Mouse (Mus musculus) MEL (cell line): Measurements from ENCODE around the gene Cdkl2. TPM values are rescaled to one million over a fixed set of nuclear protein-coding genes. Genes with fewer than 3 reads are reported as not detected.

Experiments used
- DNase-seq: peaks from one replicate; pipeline ENCODE4 v3.0.0; 2011; ENCODE audit warnings: low read depth, low spot score
- H3K27ac ChIP-seq: 2 replicates; pipeline ENCODE4 v1.5.1; 2012; ENCODE audit warnings: low read depth, mild to moderate bottlenecking, control low read depth, low read length, moderate library complexity; ENCODE audit not compliant: control insufficient read depth
- H3K27me3 ChIP-seq, 2 experiments: fragments of 150-350 bp in 1 of 2; sonication (generic) in 1 of 2; 2 replicates each; pipeline ENCODE4 v1.6.1; 2012; ENCODE audit warnings: low read length in 2 of 2, mild to moderate bottlenecking in 2 of 2, improper control_type of control experiment in 1 of 2, moderate library complexity in 1 of 2; ENCODE audit not compliant: insufficient read depth in 2 of 2, control insufficient read depth in 1 of 2
- H3K36me3 ChIP-seq, 2 experiments: 2 replicates each; pipeline ENCODE4 v1.6.1; 2012 to 2014; ENCODE audit warnings: low read length in 2 of 2, improper control_type of control experiment in 1 of 2, inconsistent platforms in 1 of 2, mild to moderate bottlenecking in 1 of 2; ENCODE audit not compliant: insufficient read depth in 2 of 2, control insufficient read depth in 1 of 2
- H3K4me1 ChIP-seq, 2 experiments: fragments of 150-350 bp in 1 of 2; sonication (generic) in 1 of 2; 2 replicates each; pipeline ENCODE4 v1.6.1; 2012; ENCODE audit warnings: low read length in 2 of 2, improper control_type of control experiment in 1 of 2, mild to moderate bottlenecking in 1 of 2; ENCODE audit not compliant: insufficient read depth in 2 of 2, control insufficient read depth in 1 of 2
- H3K4me3 ChIP-seq, 2 experiments: fragments of 150-350 bp in 1 of 2; sonication (generic) in 1 of 2; 2 replicates each; pipeline ENCODE4 v1.5.1; 2012; ENCODE audit warnings: low read depth in 2 of 2, low read length in 2 of 2, mild to moderate bottlenecking in 2 of 2, moderate library complexity in 2 of 2, control low read depth in 1 of 2, improper control_type of control experiment in 1 of 2; ENCODE audit not compliant: control insufficient read depth in 1 of 2, insufficient read depth in 1 of 2
- H3K79me2 ChIP-seq: 2 replicates; pipeline ENCODE4 v1.6.1; 2012; ENCODE audit warnings: mild to moderate bottlenecking, low read length, moderate library complexity; ENCODE audit not compliant: control insufficient read depth, poor library complexity, insufficient read depth
- H3K9ac ChIP-seq: 2 replicates; pipeline ENCODE4 v1.6.1; 2012; ENCODE audit warnings: low read depth, mild to moderate bottlenecking, control low read depth, low read length, moderate library complexity; ENCODE audit not compliant: control insufficient read depth, poor library complexity, severe bottlenecking
- H3K9me3 ChIP-seq: fragments of 150-350 bp; sonication (generic); replicated peaks from 2 replicates; pipeline ENCODE4 v1.6.1; 2012; ENCODE audit warnings: mild to moderate bottlenecking, low read length, improper control_type of control experiment, moderate library complexity; ENCODE audit not compliant: insufficient read depth
- BHLHE40 ChIP-seq: IDR thresholded peaks from 2 replicates; pipeline ENCODE4 v1.6.1; 2012; ENCODE audit warnings: low read depth, mild to moderate bottlenecking, inconsistent platforms, low read length, improper control_type of control experiment, borderline replicate concordance
- CHD2 ChIP-seq: IDR thresholded peaks from 2 replicates; pipeline ENCODE4 v1.6.1; 2011; ENCODE audit warnings: low read length, improper control_type of control experiment
- CTCF ChIP-seq, 3 experiments: IDR thresholded peaks in 2 of 3; conservative IDR thresholded peaks in 1 of 3; 2 replicates each; pipeline ENCODE4 v1.5.1; 2011 to 2012; ENCODE audit warnings: low read length in 3 of 3, low read depth in 2 of 3, mild to moderate bottlenecking in 2 of 3, improper control_type of control experiment in 1 of 3, inconsistent platforms in 1 of 3, mixed read lengths in 1 of 3, moderate library complexity in 1 of 3; ENCODE audit not compliant: control insufficient read depth in 1 of 3, insufficient read depth in 1 of 3, poor library complexity in 1 of 3, severe bottlenecking in 1 of 3
- E2F4 ChIP-seq: IDR thresholded peaks from 2 replicates; pipeline ENCODE4 v1.6.1; 2011; ENCODE audit warnings: low read depth, low read length, improper control_type of control experiment, borderline replicate concordance
- EP300 ChIP-seq, 2 experiments: IDR thresholded peaks; 2 replicates each; pipeline ENCODE4 v1.6.1; 2011; ENCODE audit warnings: improper control_type of control experiment in 2 of 2, low read length in 2 of 2, low read depth in 1 of 2, mild to moderate bottlenecking in 1 of 2
- GATA1 ChIP-seq: IDR thresholded peaks from 2 replicates; pipeline ENCODE4 v1.6.1; 2011; ENCODE audit warnings: low read depth, low read length, improper control_type of control experiment
- MAFK ChIP-seq: IDR thresholded peaks from 2 replicates; pipeline ENCODE4 v1.6.1; 2011; ENCODE audit warnings: low read depth, mild to moderate bottlenecking, low read length, improper control_type of control experiment, borderline replicate concordance
- MAX ChIP-seq: IDR thresholded peaks from 2 replicates; pipeline ENCODE4 v1.6.1; 2011; ENCODE audit warnings: low read length, improper control_type of control experiment
- MAZ ChIP-seq: IDR thresholded peaks from 2 replicates; pipeline ENCODE4 v1.6.1; 2012; ENCODE audit warnings: low read depth, mild to moderate bottlenecking, inconsistent platforms, low read length, improper control_type of control experiment
- MEF2A ChIP-seq: IDR thresholded peaks from 2 replicates; pipeline ENCODE4 v1.6.1; 2014; ENCODE audit warnings: low read depth, mild to moderate bottlenecking, inconsistent platforms, low read length, improper control_type of control experiment; ENCODE audit not compliant: poor library complexity, insufficient replicate concordance, severe bottlenecking; ENCODE audit errors: extremely low read depth
- MXI1 ChIP-seq: IDR thresholded peaks from 2 replicates; pipeline ENCODE4 v1.6.1; 2011; ENCODE audit warnings: mild to moderate bottlenecking, low read depth, low read length, improper control_type of control experiment
- MYC ChIP-seq: IDR thresholded peaks from 2 replicates; pipeline ENCODE4 v1.6.1; 2011; ENCODE audit warnings: low read depth, mild to moderate bottlenecking, low read length, improper control_type of control experiment, moderate library complexity
- NELFE ChIP-seq: IDR thresholded peaks from 2 replicates; pipeline ENCODE4 v1.6.1; 2011; ENCODE audit warnings: low read depth, low read length, improper control_type of control experiment
- NRF1 ChIP-seq: IDR thresholded peaks from 2 replicates; pipeline ENCODE4 v1.6.1; 2014; ENCODE audit warnings: low read depth, mild to moderate bottlenecking, inconsistent platforms, low read length, improper control_type of control experiment, moderate library complexity; ENCODE audit not compliant: poor library complexity, insufficient read depth, severe bottlenecking
- POLR2AphosphoS5 ChIP-seq: IDR thresholded peaks from 2 replicates; pipeline ENCODE4 v1.6.1; 2012; ENCODE audit warnings: low read depth, borderline replicate concordance, mild to moderate bottlenecking, inconsistent platforms, low read length, moderate library complexity, mixed read lengths
- RAD21 ChIP-seq: IDR thresholded peaks from 2 replicates; pipeline ENCODE4 v1.6.1; 2011; ENCODE audit warnings: mild to moderate bottlenecking, low read depth, low read length, improper control_type of control experiment
- RCOR1 ChIP-seq: IDR thresholded peaks from 2 replicates; pipeline ENCODE4 v1.6.1; 2012; ENCODE audit warnings: low read depth, mild to moderate bottlenecking, inconsistent platforms, low read length, improper control_type of control experiment
- SIN3A ChIP-seq: IDR thresholded peaks from 2 replicates; pipeline ENCODE4 v1.6.1; 2012; ENCODE audit warnings: low read length, improper control_type of control experiment, inconsistent platforms
- SMC3 ChIP-seq: IDR thresholded peaks from 2 replicates; pipeline ENCODE4 v1.6.1; 2011; ENCODE audit warnings: low read depth, low read length, improper control_type of control experiment
- USF1 ChIP-seq: IDR thresholded peaks from 2 replicates; pipeline ENCODE4 v1.6.1; 2014; ENCODE audit warnings: low read depth, mild to moderate bottlenecking, inconsistent platforms, low read length, improper control_type of control experiment, moderate library complexity
- ZKSCAN1 ChIP-seq: IDR thresholded peaks from 2 replicates; pipeline ENCODE4 v1.6.1; 2012; ENCODE audit warnings: low read depth, mild to moderate bottlenecking, inconsistent platforms, low read length, improper control_type of control experiment, moderate library complexity
- ZMIZ1 ChIP-seq: IDR thresholded peaks from 2 replicates; pipeline ENCODE4 v1.6.1; 2012; ENCODE audit warnings: low read depth, mild to moderate bottlenecking, inconsistent platforms, low read length, improper control_type of control experiment, moderate library complexity
- polyA plus RNA-seq, 2 experiments: library from polyadenylated mRNA; stranded (reverse) in 1 of 2; unstranded in 1 of 2; fragments of >175 nt in 1 of 2; fragments of >200 nt in 1 of 2; gene quantifications; 2 replicates each; pipeline versions ENCODE4 v1.2.1 to v1.2.4; 2012; ENCODE audit warnings: low replicate concordance in 2 of 2, low read depth in 1 of 2; ENCODE audit not compliant: insufficient read length in 2 of 2, insufficient read depth in 1 of 2, missing spikeins in 1 of 2
- total RNA-seq: library from RNA; depleted of rRNA; stranded (reverse); fragments of 300-350 nt; gene quantifications from 2 replicates; pipeline ENCODE4 v1.2.3, GENCODE M21; 2012

The Cdkl2 gene
- total and polyA plus RNA-seq, 3 experiments, result 0.08 to 0.53 TPM; not detected in 1

- H3K9me3 ChIP-seq, result no peaks in the 10 kb centered on the region
- no peak overlapping the region for H3K4me3 ChIP-seq
- H3K9ac ChIP-seq, result no peak overlapping the region
- H3K36me3 ChIP-seq, result peaks cover 0 to 42% of the 10 kb centered on the region in 2 experiments; a peak in 2 of 4 replicates
- DNase-seq, result no peak
- no peaks in the 10 kb centered on the region for H3K79me2 ChIP-seq
- H3K4me1 ChIP-seq, result no peaks in the 10 kb centered on the region
- TF ChIP-seq MAX (no peak), RAD21 (no peak), CHD2 (no peak), E2F4 (no peak), MAZ (no peak), SIN3A (no peak), MYC (no peak), RCOR1 (no peak), SMC3 (no peak), ZMIZ1 (no peak), ZKSCAN1 (no peak), BHLHE40 (no peak), MAFK (no peak), USF1 (no peak), CTCF (IDR thresholded peaks at IDR 0.05 in 2 of 3, conservative IDR thresholded peaks at IDR 0.05 in 1 of 3; ENCODE audit: control insufficient read depth in 1 of 3, insufficient read depth in 1 of 3, low read depth in 2 of 3, low read length in 3 of 3, poor library complexity in 1 of 3, severe bottlenecking in 1 of 3) (no peak), NELFE (no peak), NRF1 (no peak)
- H3K27ac ChIP-seq, result no peak overlapping the region
- no peaks in the 10 kb centered on the region for H3K27me3 ChIP-seq
Measured at GRCm38 (mm10) chr5:92063192-92063591, 19.5 kb upstream of the Cdkl2 start.

GRCm38 (mm10) chr5:92052866-92053265, 9.2 kb upstream of the Cdkl2 start:
- Histone ChIP-seq H3K4me3 (no peak overlapping the region), H3K79me2 (no peaks in the 10 kb centered on the region), H3K9me3 (no peaks in the 10 kb centered on the region), H3K27me3 (no peaks in the 10 kb centered on the region), H3K9ac (no peak overlapping the region), H3K27ac (no peak overlapping the region), H3K36me3 (peaks cover 11 to 27% of the 10 kb centered on the region in 2 experiments), H3K4me1 (no peaks in the 10 kb centered on the region; a peak in 1 of 4 replicates)
- TF ChIP-seq RCOR1, result no peak
- peak; percentile 37; the same call in 1 of the 2 replicates for TF ChIP-seq GATA1
- no peak for TF ChIP-seq MAX
- TF ChIP-seq EP300 (IDR thresholded peaks at IDR 0.05; ENCODE audit: low read depth in 1 of 2, low read length in 2 of 2), result peak; percentile 15 to 31; a peak in 1 of 4 replicates
- no peak for TF ChIP-seq USF1
- TF ChIP-seq POLR2AphosphoS5, result no peak
- no peak for TF ChIP-seq MXI1
- TF ChIP-seq SIN3A, result no peak
- no peak for TF ChIP-seq MEF2A
- DNase-seq, result peak; percentile 16
